Mouse (Mus musculus) cerebellum, adult 2 months (tissue): Measurements from ENCODE around the gene Gm15319. TPM values are rescaled to one million over a fixed set of nuclear protein-coding genes. Genes with fewer than 3 reads are reported as not detected.
A peak's percentile ranks its signal among the peaks of the same experiment; 100 is the strongest.
"Not testable (repeated sequence)": the region's sequence is repeated elsewhere in the genome, so short reads cannot be mapped to it uniquely, and the experiment has no call there.

Experiments
- DNase-seq, 2 experiments: peaks; one replicate each; pipeline ENCODE4 v3.0.0; 2021
- H3K27ac ChIP-seq: fragments of 200-500 bp; 2 replicates; pipeline ENCODE4 v1.5.1; 2012; ENCODE audit warnings: low read length, control low read depth, inconsistent platforms; ENCODE audit not compliant: insufficient read depth
- H3K27me3 ChIP-seq: fragments of 200-500 bp; 2 replicates; pipeline ENCODE4 v1.6.1; 2012; ENCODE audit warnings: inconsistent platforms, mild to moderate bottlenecking, low read length, moderate library complexity; ENCODE audit not compliant: control insufficient read depth, insufficient read depth
- H3K4me1 ChIP-seq: fragments of 200-500 bp; 2 replicates; pipeline ENCODE4 v1.6.1; 2011; ENCODE audit warnings: low read length; ENCODE audit not compliant: control insufficient read depth, insufficient read depth
- H3K4me3 ChIP-seq: fragments of 200-500 bp; replicated peaks from 2 replicates; pipeline ENCODE3; 2011; ENCODE audit warnings: mild to moderate bottlenecking, low read depth, low read length, control low read depth; ENCODE audit not compliant: insufficient read depth
- CTCF ChIP-seq: fragments of 200-500 bp; IDR thresholded peaks from 2 replicates; pipeline ENCODE4 v1.5.1; 2011; ENCODE audit warnings: low read depth, mild to moderate bottlenecking, control low read depth, low read length, moderate library complexity, borderline replicate concordance; ENCODE audit not compliant: insufficient read depth
- POLR2A ChIP-seq: fragments of 200-500 bp; IDR thresholded peaks from 2 replicates; pipeline ENCODE4 v1.6.1; 2011; ENCODE audit warnings: low read length, control low read depth, borderline replicate concordance; ENCODE audit not compliant: insufficient read depth
- WGBS: fragments of 180-500 bp; shearing (Covaris S2); methylation state at CpG from one replicate; pipeline ENCODE4 v1.1.7; 2018; 5-methylcytosine and 5-hydroxymethylcytosine counted together
- polyA plus RNA-seq: library from polyadenylated mRNA; depleted of rRNA; stranded (reverse); fragments of >200 nt; gene quantifications from 2 replicates; pipeline ENCODE4 v1.2.3, GENCODE M21; 2012

The Gm15319 gene
- polyA plus RNA-seq, 1 experiment = 0.49 TPM

GRCm38 (mm10) chr8:20296803-20297702 is 66.0 kb downstream of the Gm15319 start:
- H3K27me3 ChIP-seq, H3K4me1 ChIP-seq: not testable (repeated sequence)
- peak; percentile 84 for DNase-seq
- Histone ChIP-seq H3K27ac (peak overlapping the region; percentile 50; the same call in 1 of the 2 replicates), H3K4me3 (peak overlapping the region; percentile 75)
- WGBS = 12% methylated on average over 71 of the region's 73 CpGs
- TF ChIP-seq CTCF = peak; percentile 67
- TF ChIP-seq POLR2A = peak; percentile 32; the same call in 1 of the 2 replicates

- WGBS = 85% methylated on average over 3 of the region's 4 CpGs
- not testable (repeated sequence) for H3K27me3 ChIP-seq, H3K27ac ChIP-seq, H3K4me3 ChIP-seq, DNase-seq, H3K4me1 ChIP-seq
These were observed 67.1 kb downstream of the Gm15319 start for GRCm38 (mm10) chr8:20295881-20296280.

GRCm38 (mm10) chr8:20294826-20295225 is 68.2 kb downstream of the Gm15319 start:
- not testable (repeated sequence) for H3K27me3 ChIP-seq, H3K27ac ChIP-seq, H3K4me1 ChIP-seq, DNase-seq, H3K4me3 ChIP-seq
- WGBS = 84% methylated on average over 4 of the region's 4 CpGs

GRCm38 (mm10) chr8:20293966-20294365 is 69.0 kb downstream of the Gm15319 start:
- H3K27ac ChIP-seq, H3K4me1 ChIP-seq, H3K4me3 ChIP-seq, H3K27me3 ChIP-seq, DNase-seq: not testable (repeated sequence)

- H3K4me3 ChIP-seq, H3K27ac ChIP-seq, H3K4me1 ChIP-seq, DNase-seq, H3K27me3 ChIP-seq: not testable (repeated sequence)
- 79% methylated on average over 5 of the region's 8 CpGs for WGBS
These were observed 73.0 kb downstream of the Gm15319 start for GRCm38 (mm10) chr8:20290015-20290414.

- not testable (repeated sequence) for H3K27ac ChIP-seq, H3K4me1 ChIP-seq, H3K4me3 ChIP-seq, H3K27me3 ChIP-seq, DNase-seq
- 76% methylated on average over 2 of the region's 3 CpGs for WGBS
These were observed 74.1 kb downstream of the Gm15319 start for GRCm38 (mm10) chr8:20288878-20289277.

GRCm38 (mm10) chr8:20287706-20288105 is 75.3 kb downstream of the Gm15319 start:
- DNase-seq, H3K4me3 ChIP-seq, H3K27me3 ChIP-seq, H3K27ac ChIP-seq, H3K4me1 ChIP-seq: not testable (repeated sequence)
- WGBS = 86% methylated on average over 3 of the region's 3 CpGs
